Mouse (Mus musculus): ENCODE data around the gene Rnase1. TPM values are rescaled to one million over a fixed set of nuclear protein-coding genes. Genes with fewer than 3 reads are reported as not detected.

Rnase1 gene
- polyA plus RNA-seq, 2 experiments, result not detected

- Histone ChIP-seq H3K9me3 (ENCODE audit: control insufficient read depth, low read length) (no peaks in the 10 kb centered on the region), H3K9ac (replicated peaks) (no peak overlapping the region), H3K4me1 (replicated peaks; ENCODE audit: control insufficient read depth in 2 of 2, insufficient read depth in 2 of 2, low read length in 1 of 2) (peaks cover 3 to 8% of the 10 kb centered on the region in 2 experiments; a peak in 3 of 4 replicates), H3K36me3 (replicated peaks; ENCODE audit: control insufficient read depth, insufficient read depth, low read depth) (no peaks in the 10 kb centered on the region), H3K27me3 (ENCODE audit: control insufficient read depth, insufficient read depth, low read length) (no peaks in the 10 kb centered on the region), H3K4me2 (ENCODE audit: low read depth) (no peak overlapping the region), H3K27ac (no peak overlapping the region), H3K4me3 (ENCODE audit: insufficient read depth in 1 of 2, low read depth in 2 of 2, low read length in 2 of 2) (no peak overlapping the region)
- DNase-seq (ENCODE audit: low read depth in 3 of 3, low spot score in 3 of 3) (no peak), ATAC-seq (ENCODE audit: insufficient read depth) (no peak)
- no peak for TF ChIP-seq CTCF (IDR thresholded peaks at IDR 0.05; ENCODE audit: low read depth)
- no peak for TF ChIP-seq EP300 (IDR thresholded peaks at IDR 0.05; ENCODE audit: low read depth)
Observed at GRCm38 (mm10) chr14:51106449-51106967, 40.1 kb downstream of the Rnase1 start.

- no peak overlapping the region for H3K27ac ChIP-seq
- DNase-seq (ENCODE audit: low read depth in 3 of 3, low spot score in 3 of 3) (no peak), ATAC-seq (ENCODE audit: insufficient read depth) (no peak)
- TF ChIP-seq EP300 (IDR thresholded peaks at IDR 0.05; ENCODE audit: low read depth) (no peak), CTCF (IDR thresholded peaks at IDR 0.05; ENCODE audit: low read depth) (no peak)
- peaks cover 3 to 8% of the 10 kb centered on the region in 2 experiments; a peak in 3 of 4 replicates for H3K4me1 ChIP-seq (replicated peaks; ENCODE audit: control insufficient read depth in 2 of 2, insufficient read depth in 2 of 2, low read length in 1 of 2)
- H3K4me2 ChIP-seq (ENCODE audit: low read depth), result no peak overlapping the region
- H3K36me3 ChIP-seq (replicated peaks; ENCODE audit: control insufficient read depth, insufficient read depth, low read depth), result no peaks in the 10 kb centered on the region
- no peak overlapping the region for H3K9ac ChIP-seq (replicated peaks)
- no peaks in the 10 kb centered on the region for H3K27me3 ChIP-seq (ENCODE audit: control insufficient read depth, insufficient read depth, low read length)
- H3K4me3 ChIP-seq (ENCODE audit: insufficient read depth in 1 of 2, low read depth in 2 of 2, low read length in 2 of 2), result no peak overlapping the region
- 65% methylated on average over 2 of the region's 2 CpGs for WGBS (ENCODE audit: insufficient replicate concordance)
- H3K9me3 ChIP-seq (ENCODE audit: control insufficient read depth, low read length), result no peaks in the 10 kb centered on the region
Observed at GRCm38 (mm10) chr14:51104366-51104765, 42.2 kb downstream of the Rnase1 start.

- Histone ChIP-seq H3K36me3 (replicated peaks; ENCODE audit: control insufficient read depth, insufficient read depth, low read depth) (no peaks in the 10 kb centered on the region), H3K9ac (replicated peaks) (no peak overlapping the region), H3K4me1 (replicated peaks; ENCODE audit: control insufficient read depth in 2 of 2, insufficient read depth in 2 of 2, low read length in 1 of 2) (peaks cover 3 to 8% of the 10 kb centered on the region in 2 experiments; a peak in 3 of 4 replicates), H3K27me3 (ENCODE audit: control insufficient read depth, insufficient read depth, low read length) (no peaks in the 10 kb centered on the region), H3K9me3 (ENCODE audit: control insufficient read depth, low read length) (no peaks in the 10 kb centered on the region), H3K27ac (no peak overlapping the region), H3K4me3 (ENCODE audit: insufficient read depth in 1 of 2, low read depth in 2 of 2, low read length in 2 of 2) (no peak overlapping the region), H3K4me2 (ENCODE audit: low read depth) (no peak overlapping the region)
- peak; percentile 24; the same call in 1 of the 2 replicates for ATAC-seq (ENCODE audit: insufficient read depth)
- peak; percentile 62 to 63 (median 62) for DNase-seq (ENCODE audit: low read depth in 3 of 3, low spot score in 3 of 3)
- WGBS (ENCODE audit: insufficient replicate concordance), result 59% methylated on average over 3 of the region's 3 CpGs
- peak; percentile 91 for TF ChIP-seq CTCF (IDR thresholded peaks at IDR 0.05; ENCODE audit: low read depth)
- TF ChIP-seq EP300 (IDR thresholded peaks at IDR 0.05; ENCODE audit: low read depth), result no peak
Observed at GRCm38 (mm10) chr14:51103217-51103616, 43.4 kb downstream of the Rnase1 start.

- H3K4me2 ChIP-seq (ENCODE audit: low read depth), result no peak overlapping the region
- H3K4me3 ChIP-seq (ENCODE audit: insufficient read depth in 1 of 2, low read depth in 2 of 2, low read length in 2 of 2), result no peak overlapping the region
- 66% methylated on average over 9 of the region's 9 CpGs for WGBS (ENCODE audit: insufficient replicate concordance)
- DNase-seq (ENCODE audit: low read depth in 3 of 3, low spot score in 3 of 3) (no peak), ATAC-seq (ENCODE audit: insufficient read depth) (no peak)
- H3K4me1 ChIP-seq (replicated peaks; ENCODE audit: control insufficient read depth in 2 of 2, insufficient read depth in 2 of 2, low read length in 1 of 2), result peaks cover 0 to 4% of the 10 kb centered on the region in 2 experiments; a peak in 2 of 4 replicates
- no peaks in the 10 kb centered on the region for H3K9me3 ChIP-seq (ENCODE audit: control insufficient read depth, low read length)
- TF ChIP-seq EP300 (IDR thresholded peaks at IDR 0.05; ENCODE audit: low read depth) (no peak), CTCF (IDR thresholded peaks at IDR 0.05; ENCODE audit: low read depth) (no peak)
- H3K9ac ChIP-seq (replicated peaks), result no peak overlapping the region
- H3K27me3 ChIP-seq (ENCODE audit: control insufficient read depth, insufficient read depth, low read length), result no peaks in the 10 kb centered on the region
- no peak overlapping the region for H3K27ac ChIP-seq
- H3K36me3 ChIP-seq (replicated peaks; ENCODE audit: control insufficient read depth, insufficient read depth, low read depth), result no peaks in the 10 kb centered on the region
Observed at GRCm38 (mm10) chr14:51101284-51101683, 45.3 kb downstream of the Rnase1 start.

GRCm38 (mm10) chr14:51098921-51099320 is 47.7 kb downstream of the Rnase1 start:
- Histone ChIP-seq H3K27me3 (ENCODE audit: control insufficient read depth, insufficient read depth, low read length) (no peaks in the 10 kb centered on the region), H3K27ac (no peak overlapping the region), H3K36me3 (replicated peaks; ENCODE audit: control insufficient read depth, insufficient read depth, low read depth) (no peaks in the 10 kb centered on the region), H3K4me1 (replicated peaks; ENCODE audit: control insufficient read depth in 2 of 2, insufficient read depth in 2 of 2, low read length in 1 of 2) (peaks cover 0 to 15% of the 10 kb centered on the region in 2 experiments; a peak in 2 of 4 replicates), H3K4me2 (ENCODE audit: low read depth) (no peak overlapping the region), H3K4me3 (ENCODE audit: insufficient read depth in 1 of 2, low read depth in 2 of 2, low read length in 2 of 2) (no peak overlapping the region), H3K9me3 (ENCODE audit: control insufficient read depth, low read length) (no peaks in the 10 kb centered on the region), H3K9ac (replicated peaks) (no peak overlapping the region)
- WGBS (ENCODE audit: insufficient replicate concordance), result 85% methylated on average over 11 of the region's 11 CpGs
- ATAC-seq (ENCODE audit: insufficient read depth), result no peak
- TF ChIP-seq EP300 (IDR thresholded peaks at IDR 0.05; ENCODE audit: low read depth) (no peak), CTCF (IDR thresholded peaks at IDR 0.05; ENCODE audit: low read depth) (no peak)
- DNase-seq (ENCODE audit: low read depth in 3 of 3, low spot score in 3 of 3), result no peak

Data from liver, embryonic 14.5 days (tissue).